Mouse (Mus musculus) bone marrow, adult 2 months (tissue): ENCODE results near the gene Olfr102. TPM values are rescaled to one million over a fixed set of nuclear protein-coding genes. Genes with fewer than 3 reads are reported as not detected.

ENCODE experiments used
- H3K27ac ChIP-seq: fragments of 200-500 bp; 2 replicates; pipeline ENCODE4 v1.5.1; 2012; ENCODE audit warnings: low read depth, mild to moderate bottlenecking, control low read depth, inconsistent platforms, low read length; ENCODE audit not compliant: control insufficient read depth, poor library complexity, insufficient read depth
- H3K4me1 ChIP-seq: fragments of 200-500 bp; 2 replicates; pipeline ENCODE4 v1.6.1; 2011; ENCODE audit warnings: low read length; ENCODE audit not compliant: control insufficient read depth, insufficient read depth
- H3K4me3 ChIP-seq: fragments of 200-500 bp; replicated peaks from 2 replicates; pipeline ENCODE3; 2011; ENCODE audit warnings: mild to moderate bottlenecking, low read depth, low read length, control low read depth; ENCODE audit not compliant: control insufficient read depth
- CTCF ChIP-seq: fragments of 200-500 bp; IDR thresholded peaks from 2 replicates; pipeline ENCODE4 v1.5.1; 2011; ENCODE audit warnings: low read length, control low read depth; ENCODE audit not compliant: control insufficient read depth, insufficient read depth
- POLR2A ChIP-seq: fragments of 200-500 bp; IDR thresholded peaks from 2 replicates; pipeline ENCODE4 v1.6.1; 2011; ENCODE audit warnings: low read depth, mild to moderate bottlenecking, control low read depth, low read length, borderline replicate concordance; ENCODE audit not compliant: control insufficient read depth
- WGBS: fragments of 180-500 bp; shearing (Covaris S2); methylation state at CpG from one replicate; pipeline ENCODE4 v1.1.7; 2018; 5-methylcytosine and 5-hydroxymethylcytosine counted together
- polyA plus RNA-seq: library from polyadenylated mRNA; stranded (reverse); fragments of >200 nt; gene quantifications from 2 replicates; pipeline ENCODE4 v1.2.4, GENCODE M21; 2011; ENCODE audit warnings: low replicate concordance; ENCODE audit not compliant: missing spikeins, insufficient read depth, insufficient read length

The Olfr102 gene
- not detected in 2 replicates for polyA plus RNA-seq

DNA sequence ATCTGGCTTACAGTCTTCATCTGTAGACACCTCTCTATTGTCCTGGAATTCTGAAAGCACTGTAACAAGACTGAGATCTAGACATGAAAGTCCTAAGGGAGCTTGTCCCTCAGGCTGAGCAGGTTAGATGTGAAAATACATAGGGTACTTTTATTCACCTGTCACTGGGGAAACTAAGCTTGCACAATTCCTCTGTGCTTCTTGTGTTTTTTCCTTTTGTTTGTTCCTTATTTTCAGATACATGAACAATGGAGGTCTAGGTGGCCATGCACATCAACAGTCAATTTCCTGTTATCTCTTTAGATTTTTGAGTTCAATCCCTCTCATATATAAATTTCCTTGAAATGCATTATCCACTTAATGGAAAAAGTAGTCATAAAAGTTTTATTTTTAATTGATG is at the start of gene Olfr102:
TSS of gene Olfr102 (minus strand) at position 101 of the 400 bp plus-strand sequence.
- no peaks in the 10 kb centered on the region for H3K4me1 ChIP-seq
- H3K4me3 ChIP-seq: no peak within 1 kb of the TSS
- H3K27ac ChIP-seq: no peak within 1 kb of the TSS
- no peak for TF ChIP-seq CTCF
- no peak for TF ChIP-seq POLR2A

DNA sequence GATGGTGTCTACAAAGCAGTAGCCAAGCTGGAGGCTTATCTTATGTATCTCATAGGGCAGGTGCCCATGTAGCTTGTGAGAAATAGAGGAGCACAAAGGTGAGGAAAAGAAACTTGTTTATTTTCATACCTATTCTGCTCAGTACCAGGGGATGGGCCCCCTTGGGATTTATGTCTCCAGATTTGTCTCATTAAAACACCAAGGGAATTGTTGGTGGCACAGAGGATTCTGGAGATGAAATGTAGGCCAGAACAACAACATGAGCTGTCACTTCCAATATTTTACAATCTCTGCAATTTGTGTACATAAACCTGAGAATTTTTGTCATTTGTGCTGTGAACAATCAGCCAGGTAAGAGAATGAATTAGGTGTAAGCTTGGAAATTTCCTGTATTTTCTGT is 42.4 kb upstream of the Olfr102 start, which contains the start of gene Olfr104-ps:
TSS of gene Olfr104-ps (plus strand) at position 301 of the 400 bp plus-strand sequence.
- Histone ChIP-seq H3K27ac (no peak within 1 kb of the TSS), H3K4me3 (no peak within 1 kb of the TSS), H3K4me1 (no peaks in the 10 kb centered on the region)
- TF ChIP-seq CTCF: no peak
- TF ChIP-seq POLR2A: no peak

DNA sequence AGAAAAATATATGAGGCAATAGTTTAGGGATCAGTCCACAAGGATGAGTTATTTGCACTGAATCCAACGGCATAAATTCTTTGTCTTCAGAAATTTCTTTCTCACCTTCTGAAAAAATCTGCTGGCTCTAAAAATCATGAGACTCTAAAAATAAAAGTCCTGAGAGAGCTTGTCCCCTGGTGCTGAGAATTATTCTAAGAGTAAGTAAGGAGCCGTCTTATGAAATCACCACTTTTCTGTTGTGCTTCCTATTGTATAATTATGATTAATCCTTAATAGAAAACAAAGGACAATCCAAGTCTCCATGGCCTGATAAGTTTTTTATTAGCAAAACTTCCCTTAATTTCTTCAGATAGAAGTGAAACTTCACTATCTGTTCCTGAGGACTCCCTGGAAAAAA is 22.7 kb upstream of the Olfr102 start, which contains the start of gene Olfr103:
TSS of gene Olfr103 (minus strand) at position 101 of the 400 bp plus-strand sequence.
- no peak for TF ChIP-seq POLR2A
- TF ChIP-seq CTCF: no peak
- WGBS: 85% methylated on average over 2 of the region's 2 CpGs
- Histone ChIP-seq H3K27ac (no peak within 1 kb of the TSS), H3K4me3 (no peak within 1 kb of the TSS), H3K4me1 (no peaks in the 10 kb centered on the region)

GRCm38 (mm10) chr17:37310146-37310699 is 6.6 kb downstream of the Olfr102 start:
- no peak for TF ChIP-seq POLR2A
- TF ChIP-seq CTCF: no peak
- no peaks in the 10 kb centered on the region for H3K4me1 ChIP-seq
- no peak overlapping the region for H3K4me3 ChIP-seq
- H3K27ac ChIP-seq: no peak overlapping the region
- 40% methylated on average over 2 of the region's 2 CpGs for WGBS

DNA sequence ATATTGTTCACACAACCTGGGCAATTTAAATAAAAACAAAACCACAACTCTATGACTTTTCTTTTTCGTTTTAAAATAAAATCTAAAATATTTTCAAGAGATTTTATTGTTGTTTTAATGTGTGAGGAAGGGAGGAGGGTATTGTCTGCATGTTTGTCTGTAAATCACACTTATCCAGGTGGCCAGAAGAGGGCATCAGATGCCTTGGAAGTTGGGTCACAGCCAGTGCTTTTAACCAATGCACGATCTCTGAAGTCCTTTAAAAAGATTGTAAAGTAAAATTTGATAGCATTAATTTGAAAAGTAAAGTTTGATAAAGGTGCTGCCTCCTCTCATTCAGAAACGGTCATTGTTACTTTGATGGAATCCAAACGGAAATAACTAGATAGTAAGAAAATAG is 8.4 kb downstream of the Olfr102 start:
- Histone ChIP-seq H3K4me1 (no peaks in the 10 kb centered on the region), H3K27ac (no peak overlapping the region), H3K4me3 (no peak overlapping the region)
- TF ChIP-seq CTCF: no peak
- no peak for TF ChIP-seq POLR2A
- WGBS: 37% methylated on average over 4 of the region's 4 CpGs

DNA sequence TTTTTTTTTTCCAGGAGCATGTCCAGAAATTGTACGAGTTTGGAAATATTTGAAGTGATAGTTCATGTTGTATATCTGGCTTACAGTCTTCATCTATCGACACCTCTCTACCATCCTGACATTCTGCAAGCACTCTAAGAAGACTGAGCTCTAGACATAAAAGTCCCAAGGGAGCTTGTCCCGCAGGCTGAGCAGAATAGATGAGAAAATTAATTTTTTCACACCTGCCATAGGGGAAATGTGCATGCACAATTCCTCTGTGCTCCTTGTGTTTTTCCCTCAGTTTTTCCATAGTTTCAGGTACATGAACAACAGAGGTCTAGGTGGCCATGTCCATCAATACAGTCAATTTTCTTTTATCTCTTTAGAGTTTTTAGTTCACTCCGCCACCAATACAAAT is 12.6 kb downstream of the Olfr102 start, which contains the start of gene Olfr101:
TSS of gene Olfr101 (minus strand) at position 101 of the 400 bp plus-strand sequence.
- H3K4me3 ChIP-seq: no peak within 1 kb of the TSS
- H3K4me1 ChIP-seq: no peaks in the 10 kb centered on the region
- no peak within 1 kb of the TSS for H3K27ac ChIP-seq
- WGBS: 74% methylated on average over 4 of the region's 4 CpGs
- no peak for TF ChIP-seq CTCF
- TF ChIP-seq POLR2A: no peak

GRCm38 (mm10) chr17:37283360-37283759 is 33.5 kb downstream of the Olfr102 start, which contains the start of gene Olfr99:
Gene Olfr99 (minus strand): TSS chr17:37283460.
- 70% methylated on average over 1 of the region's 1 CpGs for WGBS
- TF ChIP-seq POLR2A (no peak), CTCF (no peak)

GRCm38 (mm10) chr17:37280331-37280730 is 36.5 kb downstream of the Olfr102 start:
- Histone ChIP-seq H3K27ac (no peak overlapping the region), H3K4me3 (no peak overlapping the region), H3K4me1 (no peaks in the 10 kb centered on the region)
- TF ChIP-seq POLR2A (no peak), CTCF (no peak)
- WGBS: 73% methylated on average over 1 of the region's 1 CpGs

More at GRCm38 (mm10) chr17:37283360-37283759, 33.5 kb downstream of the Olfr102 start, which contains the start of gene Olfr99:
- H3K4me3 ChIP-seq: no peak within 1 kb of the TSS
- no peak within 1 kb of the TSS for H3K27ac ChIP-seq
- H3K4me1 ChIP-seq: no peaks in the 10 kb centered on the region
